Mouse (Mus musculus): Measurements from ENCODE around the gene Ccr10. TPM values are rescaled to one million over a fixed set of nuclear protein-coding genes. Genes with fewer than 3 reads are reported as not detected.

The Ccr10 gene
- total RNA-seq, 2 experiments from 2014 or later = 0.14 to 0.20 TPM

GRCm38 (mm10) chr11:101173631-101174388 lies 1.4 kb downstream of the Ccr10 start:
- intact Hi-C loops (cut with DNase I) = loop anchor here (1.0 to 10.0 kb wide), 2 partner anchors 79 to 279 kb away; partner anchors contain the start of gene Psmc3ip
- peak; percentile 87 to 90 for DNase-seq

GRCm38 (mm10) chr11:101173112-101173511 lies 2.1 kb downstream of the Ccr10 start:
- intact Hi-C loops (cut with DNase I) = loop anchor here (10.0 kb wide), 1 partner anchor 278 kb away; no protein-coding TSS in a partner anchor

GRCm38 (mm10) chr11:101172434-101172815 lies 2.8 kb downstream of the Ccr10 start:
- no peak for DNase-seq
- intact Hi-C loops (cut with DNase I) = loop anchor here (10.0 kb wide), 1 partner anchor 278 kb away; no protein-coding TSS in a partner anchor

More at GRCm38 (mm10) chr11:101173112-101173511, 2.1 kb downstream of the Ccr10 start:
- DNase-seq = peak; percentile 65 to 66

- intact Hi-C loops (cut with DNase I) = loop anchor here (10.0 kb wide), 1 partner anchor 277 kb away; no protein-coding TSS in a partner anchor
- DNase-seq = peak; percentile 82 to 85
Measured at GRCm38 (mm10) chr11:101171721-101172433, 3.4 kb downstream of the Ccr10 start.

GRCm38 (mm10) chr11:101170811-101171610 lies 4.2 kb downstream of the Ccr10 start, which contains the start of gene Plekhh3:
Gene Plekhh3 (minus strand): TSS chr11:101171351.
- DNase-seq = peak; percentile 95 to 96
- intact Hi-C loops (cut with DNase I) = loop anchor here (10.0 kb wide), 1 partner anchor 276 kb away; no protein-coding TSS in a partner anchor

DNA sequence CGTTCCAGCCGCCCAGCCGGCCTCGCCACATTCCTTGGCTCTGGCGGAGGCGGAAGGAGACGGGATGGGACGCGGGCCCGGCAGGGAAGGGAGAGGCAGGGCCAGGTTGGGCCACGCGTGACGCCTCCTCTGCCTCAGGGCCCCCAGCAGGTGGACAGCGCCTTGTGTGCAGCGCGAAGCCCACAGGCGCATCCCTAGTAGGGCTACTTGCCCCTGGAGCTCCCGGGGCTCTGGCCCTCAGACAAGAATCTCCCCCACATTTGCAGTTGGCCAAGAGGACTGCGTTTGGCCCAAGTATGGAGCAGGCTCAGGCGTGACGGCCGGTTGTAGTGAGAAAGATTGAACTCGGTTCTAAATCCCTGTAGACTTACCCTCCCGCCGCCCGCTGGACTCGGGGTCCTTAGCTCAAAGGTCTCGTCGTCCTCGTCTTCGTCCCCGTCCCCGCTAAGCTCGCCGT lies 4.9 kb downstream of the Ccr10 start, which contains the start of gene Cntnap1:
TSS of gene Cntnap1 (plus strand) at position 170 of the 457 bp plus-strand sequence.
- intact Hi-C loops (cut with DNase I) = loop anchor here (10.0 kb wide), 1 partner anchor 276 kb away; no protein-coding TSS in a partner anchor
- peak; percentile 80 to 82 for DNase-seq

GRCm38 (mm10) chr11:101169301-101170107 lies 5.7 kb downstream of the Ccr10 start:
- intact Hi-C loops (cut with DNase I) = loop anchor here (2.0 to 10.0 kb wide), 3 partner anchors 23 to 275 kb away; no protein-coding TSS in a partner anchor
- DNase-seq = peak in 1 of 2 experiments; percentile 43

GRCm38 (mm10) chr11:101168301-101168980 lies 6.8 kb downstream of the Ccr10 start:
- intact Hi-C loops (cut with DNase I) = loop anchor here (2.0 kb wide), 2 partner anchors 22 to 48 kb away; no protein-coding TSS in a partner anchor
- peak in 1 of 2 experiments; percentile 53 for DNase-seq

GRCm38 (mm10) chr11:101167963-101168300 lies 7.3 kb downstream of the Ccr10 start:
- no peak for DNase-seq
- intact Hi-C loops (cut with DNase I) = loop anchor here (2.0 kb wide), 2 partner anchors 21 to 47 kb away; no protein-coding TSS in a partner anchor

DNA sequence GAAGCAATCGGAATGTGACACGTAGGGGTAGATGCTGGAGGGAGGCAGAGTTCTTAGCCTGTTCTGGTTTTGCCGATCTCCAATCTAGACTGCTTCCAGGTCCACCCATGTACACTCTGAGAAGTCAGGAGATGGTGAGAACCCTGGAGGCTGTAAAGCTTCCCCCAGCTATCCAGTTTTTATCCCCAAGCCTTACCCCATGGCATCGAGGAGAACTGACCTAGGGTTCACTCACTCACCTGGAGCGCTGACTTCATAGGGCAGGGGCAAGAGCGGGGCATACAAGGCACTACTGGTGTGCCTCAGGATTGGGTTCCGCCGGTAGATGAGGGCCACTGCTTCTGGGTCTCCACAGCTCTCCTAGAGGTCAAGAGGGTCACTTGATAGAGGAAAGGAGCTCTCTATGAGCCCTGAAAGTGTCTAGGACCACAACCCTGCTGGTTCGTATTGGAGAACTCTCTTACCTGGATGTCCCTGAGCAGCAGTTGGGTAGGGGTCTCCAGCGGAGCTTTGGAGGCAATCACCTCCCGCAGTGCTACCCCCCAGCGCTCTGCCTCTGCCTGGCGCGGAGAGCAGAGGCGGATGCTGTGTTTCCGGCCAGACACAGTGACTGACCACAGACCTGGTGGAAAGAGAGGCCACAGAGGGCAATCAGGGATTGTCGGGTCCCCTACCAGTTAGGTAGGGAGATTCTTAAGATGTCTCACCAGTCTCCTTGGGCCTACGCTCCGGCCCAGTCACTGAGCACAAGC lies 7.9 kb downstream of the Ccr10 start:
- no peak for DNase-seq
- intact Hi-C loops (cut with DNase I) = no loop called here

GRCm38 (mm10) chr11:101166357-101166756 lies 8.9 kb downstream of the Ccr10 start:
- intact Hi-C loops (cut with DNase I) = no loop called here
- no peak for DNase-seq

DNA sequence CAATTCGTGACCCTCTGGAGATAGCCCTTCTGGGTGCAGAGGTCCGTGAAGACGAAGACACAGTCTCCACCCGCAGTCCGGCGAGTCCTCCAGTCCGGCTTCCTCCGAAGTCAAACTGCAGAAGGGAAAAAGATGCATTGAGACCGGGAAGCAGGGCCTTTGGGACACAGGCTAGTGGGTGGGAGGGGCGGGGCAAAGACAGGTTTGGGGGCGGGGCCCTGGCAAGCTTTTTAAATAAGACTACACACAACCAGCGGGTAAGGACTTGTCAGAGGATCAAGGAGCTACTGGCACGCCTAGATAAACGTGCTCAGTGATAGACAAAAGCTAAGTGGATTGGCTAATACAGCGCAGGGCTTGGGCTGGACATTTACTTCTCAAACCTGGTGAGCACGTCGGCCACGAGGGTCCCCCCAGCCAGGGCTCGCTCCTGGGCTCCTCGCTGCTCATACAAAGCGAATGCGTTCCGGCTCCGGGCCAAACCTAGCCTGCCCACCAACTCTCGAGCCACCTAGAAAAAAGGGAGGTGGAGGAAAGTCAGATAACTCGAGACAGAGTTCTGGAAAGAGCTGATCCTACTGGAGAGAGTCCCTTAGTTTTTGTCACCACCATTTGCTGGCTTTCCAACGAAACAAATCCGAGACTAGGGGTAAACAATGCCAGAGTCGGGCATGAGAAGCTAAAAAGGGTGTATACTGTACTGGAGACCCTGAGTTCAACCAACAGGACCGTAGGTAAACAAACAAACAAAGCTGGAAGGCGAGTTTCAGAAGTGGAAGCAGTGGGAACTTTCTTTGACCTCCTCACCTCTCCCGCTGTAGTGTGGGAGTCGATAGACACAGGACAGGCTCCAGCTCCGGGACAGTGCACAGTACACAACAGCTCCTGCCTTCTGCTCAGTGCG lies 10.3 kb downstream of the Ccr10 start:
- intact Hi-C loops (cut with DNase I) = no loop called here
- DNase-seq = no peak

DNA sequence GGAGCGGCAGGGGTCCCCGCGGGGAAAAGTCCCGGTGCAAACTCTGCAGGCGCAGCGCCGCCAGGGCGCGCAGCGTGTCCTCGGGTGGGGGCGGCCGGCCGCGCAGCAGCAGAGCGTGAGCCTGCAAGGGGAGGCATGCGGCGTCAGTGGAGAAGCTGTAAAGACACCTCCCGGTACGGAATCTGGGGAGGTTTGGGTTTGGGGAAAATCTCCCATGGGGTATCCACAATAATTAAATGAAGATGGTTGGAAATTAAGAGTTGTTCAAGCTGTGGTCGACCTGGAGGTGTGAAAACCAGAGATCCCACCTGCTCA lies 10.9 kb downstream of the Ccr10 start:
- no peak for DNase-seq
- intact Hi-C loops (cut with DNase I) = no loop called here

DNA sequence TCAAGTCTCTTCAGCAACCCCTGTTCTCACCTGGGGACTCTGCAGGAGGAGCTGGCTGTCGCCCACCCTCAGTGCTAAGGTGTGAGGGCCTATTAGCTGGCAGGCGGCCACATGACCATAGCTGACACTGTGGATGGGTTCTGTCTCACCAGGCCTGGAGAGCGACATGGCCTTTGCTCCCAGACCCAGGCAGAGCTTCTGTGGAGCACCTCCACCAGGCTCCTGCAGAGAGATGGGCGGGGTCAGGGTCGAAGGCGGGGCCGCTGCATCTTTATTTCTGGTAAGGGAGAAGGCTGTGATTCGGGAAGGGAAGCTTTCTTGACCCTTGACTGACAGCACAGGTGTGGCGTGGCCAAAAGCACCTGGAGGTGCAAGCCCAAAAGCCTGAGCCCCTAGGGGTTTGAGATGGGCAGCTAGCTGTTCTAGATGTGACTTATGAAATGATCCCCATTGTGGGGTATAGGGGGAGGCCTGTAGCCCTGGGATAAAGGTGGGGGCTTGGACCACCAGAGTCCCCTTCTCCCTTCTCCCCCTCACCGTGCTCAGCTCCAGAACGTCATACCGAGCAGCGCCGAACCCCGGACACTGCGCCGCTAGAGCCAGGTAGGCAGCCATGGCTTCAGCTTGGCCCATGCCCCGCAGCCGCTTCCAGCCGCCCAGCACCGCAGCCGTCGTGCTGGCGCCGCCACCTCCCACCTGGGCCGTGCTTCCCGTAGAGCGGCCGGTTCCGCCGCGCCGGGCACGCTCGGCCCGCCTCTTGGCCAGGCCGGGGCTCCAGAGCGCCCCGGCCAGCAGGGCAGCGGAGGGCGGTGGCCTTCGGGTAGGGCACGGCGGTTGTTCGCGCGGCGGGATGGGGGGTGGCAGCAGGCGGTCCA lies 11.5 kb downstream of the Ccr10 start:
- no peak for DNase-seq
- intact Hi-C loops (cut with DNase I) = no loop called here

GRCm38 (mm10) chr11:101162772-101163171 lies 12.5 kb downstream of the Ccr10 start:
- intact Hi-C loops (cut with DNase I) = no loop called here
- DNase-seq = peak; percentile 83 to 85

DNA sequence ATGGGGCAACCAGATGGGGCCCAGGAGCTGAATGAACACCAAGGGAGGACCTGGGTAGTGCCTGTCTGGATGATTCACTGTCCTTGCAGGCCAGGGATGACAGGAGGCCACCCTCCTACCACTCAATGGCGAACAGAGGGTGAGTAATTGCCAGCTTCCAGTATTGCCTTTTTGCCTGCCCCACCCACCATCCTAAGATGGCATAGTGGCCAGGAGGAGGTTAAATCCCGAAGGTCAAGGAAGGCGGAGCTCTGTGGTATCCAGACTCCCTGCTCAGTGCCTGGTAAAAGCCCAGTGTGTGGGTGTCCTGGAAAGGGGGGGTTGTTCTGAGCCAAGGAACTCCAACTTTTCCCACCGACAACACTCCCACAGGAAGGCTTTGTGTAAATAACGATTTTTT lies 12.9 kb downstream of the Ccr10 start:
- intact Hi-C loops (cut with DNase I) = no loop called here
- no peak for DNase-seq
